ENCODE assay signal across 9 mouse cellular contexts in genomic region chr10:92242714-92243440, GRCm38 (mm10).
DNase-seq lines count a peak whose midpoint lies in the region; ATAC-seq and TF ChIP-seq lines count a peak whose summit lies in the region.
"Had no signal": no experiment of that assay in that cellular context is flagged by ENCODE, and none has a peak within 500 bp of the region (broad histone marks: within the 10 kb centered on the region; RNA-seq: fewer than 3 reads in every experiment).

No protein-coding gene starts in this region.

- TF ChIP-seq CTCF in Patski (IDR thresholded peaks at IDR 0.05): no peak

- H3K9ac ChIP-seq in embryonic facial prominence, embryonic 14.5 days (ENCODE audit: low read depth, low read length): no peak overlapping the region
- H3K9ac ChIP-seq in forebrain, embryonic 13.5 days: no peak overlapping the region

- no peak overlapping the region for H3K4me3 ChIP-seq in embryonic facial prominence, embryonic 14.5 days (ENCODE audit: low read depth, low read length)
- no peak overlapping the region for H3K4me3 ChIP-seq in embryonic facial prominence, embryonic 10.5 days
- H3K4me3 ChIP-seq in forebrain, embryonic 13.5 days: no peak overlapping the region
- H3K4me3 ChIP-seq: myocyte had no signal

- H3K27ac ChIP-seq in embryonic facial prominence, embryonic 14.5 days (replicated peaks; ENCODE audit: low read depth, low read length): no peak overlapping the region
- no peak overlapping the region for H3K27ac ChIP-seq in embryonic facial prominence, embryonic 10.5 days (replicated peaks)
- peak overlapping the region; percentile 48 for H3K27ac ChIP-seq in forebrain, embryonic 13.5 days

- H3K9me3 ChIP-seq in embryonic facial prominence, embryonic 14.5 days (ENCODE audit: control insufficient read depth, low read length): no peaks in the 10 kb centered on the region
- H3K9me3 ChIP-seq in embryonic facial prominence, embryonic 10.5 days: no peaks in the 10 kb centered on the region
- no peaks in the 10 kb centered on the region for H3K9me3 ChIP-seq in forebrain, embryonic 13.5 days (replicated peaks)

- WGBS in embryonic facial prominence, embryonic 14.5 days: 50% methylated on average over 11 of the region's 11 CpGs
- WGBS in embryonic facial prominence, embryonic 10.5 days: 62% methylated on average over 11 of the region's 11 CpGs
- WGBS in forebrain, embryonic 13.5 days: 26% methylated on average over 11 of the region's 11 CpGs

- peak; percentile 65 for DNase-seq in embryonic facial prominence, embryonic 14.5 days (ENCODE audit: low spot score)
- no peak for DNase-seq in embryonic facial prominence, embryonic 10.5 days (ENCODE audit: low spot score)
- DNase-seq in Patski (ENCODE audit: low read depth, low spot score): peak; percentile 96
- DNase-seq in kidney, postnatal 36 days: peak; percentile 7 to 57
- no peak for DNase-seq in urinary bladder, postnatal 14 days (ENCODE audit: low spot score)

- H3K27me3 ChIP-seq in embryonic facial prominence, embryonic 14.5 days (replicated peaks; ENCODE audit: control insufficient read depth, insufficient read depth, low read length): no peaks in the 10 kb centered on the region
- no peaks in the 10 kb centered on the region for H3K27me3 ChIP-seq in embryonic facial prominence, embryonic 10.5 days (replicated peaks; ENCODE audit: low read depth, poor library complexity, severe bottlenecking)
- no peaks in the 10 kb centered on the region for H3K27me3 ChIP-seq in Patski
- H3K27me3 ChIP-seq in forebrain, embryonic 13.5 days: no peaks in the 10 kb centered on the region

- CTCF ChIA-PET in Patski (lab: Charles Lee): no interaction called here

- no peaks in the 10 kb centered on the region for H3K4me1 ChIP-seq in embryonic facial prominence, embryonic 14.5 days (ENCODE audit: control insufficient read depth, insufficient read depth, low read length)
- H3K4me1 ChIP-seq in embryonic facial prominence, embryonic 10.5 days: peaks cover 13% of the 10 kb centered on the region
- peaks cover 29% of the 10 kb centered on the region for H3K4me1 ChIP-seq in forebrain, embryonic 13.5 days

- H3K4me2 ChIP-seq in embryonic facial prominence, embryonic 14.5 days (ENCODE audit: low read depth, low read length): no peak overlapping the region
- H3K4me2 ChIP-seq in forebrain, embryonic 13.5 days: no peak overlapping the region

- peak; percentile 37; the same call in 1 of the 2 replicates for ATAC-seq in embryonic facial prominence, embryonic 14.5 days (ENCODE audit: low read depth)
- ATAC-seq in Patski: peak; percentile 93
- ATAC-seq in forebrain, embryonic 13.5 days: peak; percentile 77
- ATAC-seq in inflammation-experienced regulatory T-cells, adult 6 months: no peak
- ATAC-seq in megakaryocyte, adult 5-6 weeks (ENCODE audit: poor library complexity, severe bottlenecking): no peak

- no peaks in the 10 kb centered on the region for H3K36me3 ChIP-seq in embryonic facial prominence, embryonic 14.5 days (ENCODE audit: control insufficient read depth, insufficient read depth, low read length)
- H3K36me3 ChIP-seq in embryonic facial prominence, embryonic 10.5 days (replicated peaks): no peaks in the 10 kb centered on the region
- H3K36me3 ChIP-seq in forebrain, embryonic 13.5 days (ENCODE audit: poor library complexity, severe bottlenecking): no peaks in the 10 kb centered on the region

- in situ Hi-C loops in Patski (cut with MboI; ENCODE audit: low pct_unique_long_range_greater_than_20kb): no loop called here

- POLR2A ChIA-PET in Patski (lab: Charles Lee): no interaction called here

Comparison
In these comparisons a context has a peak if more than half of its experiments do, and no peak if none do; other contexts are left out.
1. DNase-seq: peak in embryonic facial prominence, embryonic 14.5 days (single experiment), Patski (single experiment) and kidney, postnatal 36 days (2 of 2); none in embryonic facial prominence, embryonic 10.5 days (single experiment) and urinary bladder, postnatal 14 days (single experiment).
2. ATAC-seq: peak in embryonic facial prominence, embryonic 14.5 days (single experiment), Patski (single experiment) and forebrain, embryonic 13.5 days (single experiment); none in inflammation-experienced regulatory T-cells, adult 6 months (single experiment) and megakaryocyte, adult 5-6 weeks (single experiment).